Comparison of ENCODE assay signal across 8 mouse cellular contexts in the genomic region with DNA sequence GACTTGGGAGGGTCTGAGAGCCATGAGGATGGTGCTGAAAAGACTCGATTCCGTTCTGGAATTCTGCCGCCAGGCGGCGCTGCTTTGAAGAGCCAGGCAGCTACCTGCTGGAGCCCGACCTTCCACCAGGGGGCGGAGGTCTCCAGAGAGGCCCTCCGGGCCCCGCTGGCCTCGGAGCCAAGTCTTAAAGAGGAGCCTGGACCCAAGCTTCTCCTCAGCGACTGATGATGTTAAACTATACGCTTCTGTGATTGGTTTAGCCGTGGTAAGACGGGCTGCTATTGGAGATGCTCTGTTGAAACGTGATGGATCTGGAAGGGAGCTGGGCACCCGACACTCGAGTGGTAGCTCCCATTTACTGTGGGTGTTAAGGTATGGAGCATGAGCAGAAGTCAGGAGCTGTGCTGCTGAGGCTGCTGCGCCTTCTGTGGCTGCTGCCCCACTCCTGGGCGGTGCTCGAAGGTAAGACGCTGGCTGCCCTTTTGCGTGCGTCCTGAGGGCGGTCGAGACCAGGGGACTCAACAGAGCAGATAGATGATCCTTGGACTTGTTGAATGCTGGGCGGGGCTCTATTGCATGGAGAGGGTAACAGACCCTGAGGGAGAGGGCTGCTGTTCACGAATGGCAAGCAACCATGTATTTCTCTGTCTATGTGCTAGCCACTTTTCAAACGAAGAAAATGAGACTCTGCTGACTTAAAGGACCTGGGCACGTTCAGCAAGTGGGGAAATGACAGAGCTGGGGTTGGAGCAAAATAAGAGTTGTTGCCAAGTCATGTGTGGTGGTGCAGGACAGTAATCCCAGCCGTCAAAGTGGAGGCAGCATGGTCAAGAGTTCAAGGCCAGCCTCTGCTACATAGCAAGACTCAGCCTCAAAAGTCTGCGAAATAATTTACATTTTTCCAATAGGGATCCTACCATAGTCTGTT. TPM values are rescaled to one million over a fixed set of nuclear protein-coding genes. Genes with fewer than 3 reads are reported as not detected.
DNase-seq lines count a peak whose midpoint lies in the region; ATAC-seq and TF ChIP-seq lines count a peak whose summit lies in the region.

No protein-coding gene starts in this region.

- TF ChIP-seq RAD21 in MEL (IDR thresholded peaks at IDR 0.05; ENCODE audit: low read depth, low read length) = peak; percentile 89

- no peaks in the 10 kb centered on the region for H3K79me2 ChIP-seq in MEL (ENCODE audit: control insufficient read depth, insufficient read depth, low read length, poor library complexity)

- peak; percentile 99 for ATAC-seq in forebrain, postnatal 0 days
- peak; percentile 98 to 99 for ATAC-seq in hematopoietic stem cell, adult 5-6 weeks (replicated peaks in 1 of 2; ENCODE audit: insufficient read depth in 1 of 2, low FRiP score in 2 of 2, low TSS enrichment in 1 of 2, low read depth in 1 of 2, poor library complexity in 2 of 2, severe bottlenecking in 2 of 2)
- ATAC-seq in lung, embryonic 16.5 days (ENCODE audit: low read depth) = peak; percentile 98

- no peak overlapping the region for H3K27ac ChIP-seq in MEL (ENCODE audit: control insufficient read depth, low read depth, low read length)
- no peak overlapping the region for H3K27ac ChIP-seq in cerebellum, adult 2 months (ENCODE audit: insufficient read depth, low read length)
- no peak overlapping the region for H3K27ac ChIP-seq in forebrain, postnatal 0 days (ENCODE audit: low read depth, low read length)
- H3K27ac ChIP-seq in lung, embryonic 16.5 days (ENCODE audit: low read length) = no peak overlapping the region

- peak overlapping the region; percentile 57 to 62 for H3K4me3 ChIP-seq in MEL (ENCODE audit: control insufficient read depth in 1 of 2, insufficient read depth in 1 of 2, low read depth in 2 of 2, low read length in 2 of 2)
- H3K4me3 ChIP-seq in cerebellum, adult 2 months (replicated peaks; ENCODE audit: insufficient read depth, low read depth, low read length) = peak overlapping the region; percentile 56
- peak overlapping the region; percentile 30 for H3K4me3 ChIP-seq in forebrain, postnatal 0 days (ENCODE audit: low read depth, low read length)
- peak overlapping the region; percentile 40 for H3K4me3 ChIP-seq in lung, embryonic 16.5 days (ENCODE audit: low read length)

- H3K4me1 ChIP-seq in MEL (ENCODE audit: control insufficient read depth in 1 of 2, insufficient read depth in 2 of 2, low read length in 2 of 2) = peaks cover 2 to 15% of the 10 kb centered on the region in 2 experiments
- no peaks in the 10 kb centered on the region for H3K4me1 ChIP-seq in cerebellum, adult 2 months (ENCODE audit: control insufficient read depth, insufficient read depth, low read length)
- 0 out of 2 replicates have a peak, but pooled peaks cover 5% of the 10 kb centered on the region for H3K4me1 ChIP-seq in forebrain, postnatal 0 days (ENCODE audit: insufficient read depth)
- H3K4me1 ChIP-seq in lung, embryonic 16.5 days (replicated peaks; ENCODE audit: control insufficient read depth, insufficient read depth, low read length) = peaks cover 9% of the 10 kb centered on the region

- peaks cover 0 to 6% of the 10 kb centered on the region in 2 experiments; a peak in 1 of 4 replicates for H3K36me3 ChIP-seq in MEL (ENCODE audit: control insufficient read depth in 1 of 2, insufficient read depth in 2 of 2, low read length in 2 of 2)
- no peaks in the 10 kb centered on the region for H3K36me3 ChIP-seq in forebrain, postnatal 0 days (ENCODE audit: insufficient read depth)
- H3K36me3 ChIP-seq in lung, embryonic 16.5 days (ENCODE audit: control insufficient read depth, insufficient read depth, low read length) = no peaks in the 10 kb centered on the region

- no peaks in the 10 kb centered on the region for H3K9me3 ChIP-seq in MEL (replicated peaks; ENCODE audit: insufficient read depth, low read length)
- no peaks in the 10 kb centered on the region for H3K9me3 ChIP-seq in forebrain, postnatal 0 days (ENCODE audit: low read length)
- H3K9me3 ChIP-seq in lung, embryonic 16.5 days (ENCODE audit: control insufficient read depth, low read length) = no peaks in the 10 kb centered on the region

- peak; percentile 99 for DNase-seq in MEL (ENCODE audit: low read depth, low spot score)
- DNase-seq in cerebellum, adult 2 months = peak; percentile 98
- peak; percentile 98 for DNase-seq in forebrain, postnatal 0 days
- DNase-seq in layer of hippocampus, adult 9-10 months (ENCODE audit: low spot score) = peak; percentile 100
- DNase-seq in ovary, postnatal 10 days (ENCODE audit: low spot score) = peak; percentile 99
- DNase-seq in thymus, postnatal 10 days (ENCODE audit: low spot score in 2 of 2) = peak; percentile 95 to 100

- no peak for TF ChIP-seq EP300 in MEL (IDR thresholded peaks at IDR 0.05; ENCODE audit: low read depth in 1 of 2, low read length in 2 of 2)

- WGBS in cerebellum, adult 2 months = 5% methylated on average over 31 of the region's 31 CpGs
- 8% methylated on average over 31 of the region's 31 CpGs for WGBS in forebrain, postnatal 0 days
- WGBS in lung, embryonic 16.5 days = 6% methylated on average over 31 of the region's 31 CpGs

- TF ChIP-seq POLR2A in MEL (IDR thresholded peaks at IDR 0.05; ENCODE audit: control insufficient read depth in 1 of 2, insufficient read depth in 1 of 2, low read depth in 1 of 2, low read length in 2 of 2, poor library complexity in 1 of 2) = peak in 1 of 2 experiments; percentile 61; a peak in 3 of 4 replicates
- TF ChIP-seq POLR2A in cerebellum, adult 2 months (IDR thresholded peaks at IDR 0.05; ENCODE audit: borderline replicate concordance, insufficient read depth, low read length) = no peak

- no peaks in the 10 kb centered on the region for H3K27me3 ChIP-seq in MEL (ENCODE audit: control insufficient read depth in 1 of 2, insufficient read depth in 2 of 2, low read length in 2 of 2)
- no peaks in the 10 kb centered on the region; the same call in 1 of the 2 replicates for H3K27me3 ChIP-seq in cerebellum, adult 2 months (ENCODE audit: control insufficient read depth, insufficient read depth, low read length)
- H3K27me3 ChIP-seq in forebrain, postnatal 0 days (ENCODE audit: insufficient read depth, low read length) = peaks cover 25% of the 10 kb centered on the region
- peaks cover 23% of the 10 kb centered on the region for H3K27me3 ChIP-seq in lung, embryonic 16.5 days (ENCODE audit: control insufficient read depth, insufficient read depth, low read depth, low read length)

- H3K9ac ChIP-seq in MEL (ENCODE audit: control insufficient read depth, low read depth, low read length, poor library complexity, severe bottlenecking) = peak overlapping the region; percentile 53
- peak overlapping the region; percentile 15 for H3K9ac ChIP-seq in forebrain, postnatal 0 days
- H3K9ac ChIP-seq in lung, embryonic 16.5 days (ENCODE audit: low read length) = 0 out of 2 replicates have a peak overlapping the region, but pooled peaks have one; percentile 12

- TF ChIP-seq CTCF in MEL (IDR thresholded peaks at IDR 0.05 in 2 of 3, conservative IDR thresholded peaks at IDR 0.05 in 1 of 3; ENCODE audit: control insufficient read depth in 1 of 3, insufficient read depth in 1 of 3, low read depth in 2 of 3, low read length in 3 of 3, poor library complexity in 1 of 3, severe bottlenecking in 1 of 3) = peak in 2 of 3 experiments; percentile 99 to 100; a peak in 5 of 6 replicates
- TF ChIP-seq CTCF in cerebellum, adult 2 months (IDR thresholded peaks at IDR 0.05; ENCODE audit: borderline replicate concordance, insufficient read depth, low read depth, low read length) = peak; percentile 99
- peak; percentile 99 for TF ChIP-seq CTCF in forebrain, postnatal 0 days (IDR thresholded peaks at IDR 0.05; ENCODE audit: low read depth)

- peak overlapping the region; percentile 55 for H3K4me2 ChIP-seq in forebrain, postnatal 0 days (ENCODE audit: low read depth)
- peak overlapping the region; percentile 64 for H3K4me2 ChIP-seq in lung, embryonic 16.5 days (ENCODE audit: low read depth, low read length)

RNA-seq across cellular contexts. Expression of gene H2-DMb2, which starts 7.5 kb away (rescaled TPM):
- 0.77 and 0.82 TPM in 2 replicates for total RNA-seq in MEL (2012; rRNA removed)
- polyA plus RNA-seq in MEL (2012; ENCODE audit: insufficient read depth in 1 of 2, insufficient read length in 2 of 2, low read depth in 1 of 2, low replicate concordance in 2 of 2, missing spikeins in 1 of 2) = 1 to 10 TPM in 1 of 2 experiments, not detected in 1; 1.5 TPM
- polyA plus RNA-seq in cerebellum, adult 2 months (2012; rRNA removed) = 0.35 and 0.52 TPM in 2 replicates
- 2.2 and 2.4 TPM in 2 replicates for total RNA-seq in forebrain, postnatal 0 days (2014; rRNA removed)
- polyA plus RNA-seq in forebrain, postnatal 0 days (2015; fragmentation: Nextera tagmentation; extraction: Ambion mirVana) = 0.72 and 1.0 TPM in 2 replicates
- total RNA-seq in hematopoietic stem cell, adult 5-6 weeks (2017) = 4.6 and 6.4 TPM in 2 replicates
- polyA plus RNA-seq in lung, embryonic 16.5 days (2015; fragmentation: Nextera tagmentation; extraction: Ambion mirVana) = 1.6 and 2.1 TPM in 2 replicates

RNA-seq across cellular contexts. Expression of gene Brd2, which starts 13.1 kb away (rescaled TPM):
- total RNA-seq in MEL (2012; rRNA removed) = 97.2 and 99.5 TPM in 2 replicates
- 100 to 1,000 TPM; 189 to 252 TPM for polyA plus RNA-seq in MEL (2012; ENCODE audit: insufficient read depth in 1 of 2, insufficient read length in 2 of 2, low read depth in 1 of 2, low replicate concordance in 2 of 2, missing spikeins in 1 of 2)
- 188 and 209 TPM in 2 replicates for polyA plus RNA-seq in cerebellum, adult 2 months (2012; rRNA removed)
- 191 and 219 TPM in 2 replicates for total RNA-seq in forebrain, postnatal 0 days (2014; rRNA removed)
- 122 and 129 TPM in 2 replicates for polyA plus RNA-seq in forebrain, postnatal 0 days (2015; fragmentation: Nextera tagmentation; extraction: Ambion mirVana)
- 348 and 418 TPM in 2 replicates for total RNA-seq in hematopoietic stem cell, adult 5-6 weeks (2017)
- 97.8 and 100 TPM in 2 replicates for polyA plus RNA-seq in lung, embryonic 16.5 days (2015; fragmentation: Nextera tagmentation; extraction: Ambion mirVana)

RNA-seq across cellular contexts. Expression of gene H2-DMa, which starts 16.2 kb away (rescaled TPM):
- 26.1 and 38.3 TPM in 2 replicates for total RNA-seq in MEL (2012; rRNA removed)
- 10 to 100 TPM in 1 of 2 experiments, not detected in 1; 38.7 TPM for polyA plus RNA-seq in MEL (2012; ENCODE audit: insufficient read depth in 1 of 2, insufficient read length in 2 of 2, low read depth in 1 of 2, low replicate concordance in 2 of 2, missing spikeins in 1 of 2)
- 13.2 and 13.6 TPM in 2 replicates for polyA plus RNA-seq in cerebellum, adult 2 months (2012; rRNA removed)
- 21.5 and 25.7 TPM in 2 replicates for total RNA-seq in forebrain, postnatal 0 days (2014; rRNA removed)
- polyA plus RNA-seq in forebrain, postnatal 0 days (2015; fragmentation: Nextera tagmentation; extraction: Ambion mirVana) = 19.2 and 23.5 TPM in 2 replicates
- 88.1 and 135 TPM in 2 replicates for total RNA-seq in hematopoietic stem cell, adult 5-6 weeks (2017)
- polyA plus RNA-seq in lung, embryonic 16.5 days (2015; fragmentation: Nextera tagmentation; extraction: Ambion mirVana) = 11.8 and 12.7 TPM in 2 replicates

RNA-seq across cellular contexts. Expression of gene H2-DMb1, which starts 17.3 kb away (rescaled TPM):
- not detected in 2 replicates for total RNA-seq in MEL (2012; rRNA removed)
- under 1 TPM in 1 of 2 experiments, not detected in 1; 0.67 TPM for polyA plus RNA-seq in MEL (2012; ENCODE audit: insufficient read depth in 1 of 2, insufficient read length in 2 of 2, low read depth in 1 of 2, low replicate concordance in 2 of 2, missing spikeins in 1 of 2)
- polyA plus RNA-seq in cerebellum, adult 2 months (2012; rRNA removed) = 1.8 and 3.0 TPM in 2 replicates
- 0.62 and 2.8 TPM in 2 replicates for total RNA-seq in forebrain, postnatal 0 days (2014; rRNA removed)
- polyA plus RNA-seq in forebrain, postnatal 0 days (2015; fragmentation: Nextera tagmentation; extraction: Ambion mirVana) = 1.5 and 1.7 TPM in 2 replicates
- 51.5 and 55.9 TPM in 2 replicates for total RNA-seq in hematopoietic stem cell, adult 5-6 weeks (2017)
- 3.7 and 6.2 TPM in 2 replicates for polyA plus RNA-seq in lung, embryonic 16.5 days (2015; fragmentation: Nextera tagmentation; extraction: Ambion mirVana)

RNA-seq across cellular contexts. Expression of gene H2-Oa, which starts 43.4 kb away (rescaled TPM):
- 2.2 and 2.6 TPM in 2 replicates for total RNA-seq in MEL (2012; rRNA removed)
- polyA plus RNA-seq in MEL (2012; ENCODE audit: insufficient read depth in 1 of 2, insufficient read length in 2 of 2, low read depth in 1 of 2, low replicate concordance in 2 of 2, missing spikeins in 1 of 2) = 1 to 10 TPM in 1 of 2 experiments, not detected in 1; 3.9 TPM
- 0.25 and 0.34 TPM in 2 replicates for polyA plus RNA-seq in cerebellum, adult 2 months (2012; rRNA removed)
- not detected in 2 replicates for total RNA-seq in forebrain, postnatal 0 days (2014; rRNA removed)
- 0.13 TPM in 1 of 2 replicates, not detected in the other for polyA plus RNA-seq in forebrain, postnatal 0 days (2015; fragmentation: Nextera tagmentation; extraction: Ambion mirVana)
- total RNA-seq in hematopoietic stem cell, adult 5-6 weeks (2017) = 9.2 and 16.9 TPM in 2 replicates
- polyA plus RNA-seq in lung, embryonic 16.5 days (2015; fragmentation: Nextera tagmentation; extraction: Ambion mirVana) = 0.23 and 1.0 TPM in 2 replicates
